ENCODE assay signal across 33 mouse cellular contexts in genomic region chr11:66881291-66881690, GRCm38 (mm10). TPM values are rescaled to one million over a fixed set of nuclear protein-coding genes. Genes with fewer than 3 reads are reported as not detected.
DNase-seq lines count a peak whose midpoint lies in the region; ATAC-seq and TF ChIP-seq lines count a peak whose summit lies in the region.
"Had no signal": no experiment of that assay in that cellular context is flagged by ENCODE, and none has a peak within 500 bp of the region (broad histone marks: within the 10 kb centered on the region; RNA-seq: fewer than 3 reads in every experiment).

No protein-coding gene starts in this region.

- no peak overlapping the region for H3K4me2 ChIP-seq in heart, postnatal 0 days (ENCODE audit: low read depth, low read length)
- H3K4me2 ChIP-seq in CH12.LX (ENCODE audit: insufficient read depth, low read depth, poor library complexity, severe bottlenecking), result no peak overlapping the region
- H3K4me2 ChIP-seq: embryonic facial prominence, embryonic 15.5 days; forebrain, embryonic 12.5 days; heart, embryonic 13.5 days; hindbrain, embryonic 13.5 days; liver, embryonic 13.5 days; lung, embryonic 14.5 days; midbrain, embryonic 15.5 days; neural tube, embryonic 12.5 days had no signal

- TF ChIP-seq POLR2A in CH12.LX (IDR thresholded peaks at IDR 0.05; ENCODE audit: low read depth, low read length), result no peak

- dilution Hi-C loops in CH12.LX (cut with MboI; ENCODE audit: extremely low pct_ligation_motif_present, extremely low pct_unique_long_range_greater_than_20kb, low sequenced_read_pairs), result no loop called here

- no peaks in the 10 kb centered on the region for H3K36me3 ChIP-seq in heart, postnatal 0 days (replicated peaks; ENCODE audit: control insufficient read depth, insufficient read depth, low read length)
- H3K36me3 ChIP-seq in CH12.LX (replicated peaks in 1 of 2; ENCODE audit: control insufficient read depth in 1 of 2, insufficient read depth in 1 of 2, low read length in 1 of 2), result no peaks in the 10 kb centered on the region
- no peaks in the 10 kb centered on the region for H3K36me3 ChIP-seq in embryonic facial prominence, embryonic 10.5 days (replicated peaks)
- H3K36me3 ChIP-seq: embryonic facial prominence, embryonic 15.5 days; forebrain, embryonic 12.5 days; heart, embryonic 13.5 days; hindbrain, embryonic 13.5 days; liver, embryonic 13.5 days; midbrain, embryonic 10.5 days; midbrain, embryonic 15.5 days; neural tube, embryonic 12.5 days had no signal

- no peak for TF ChIP-seq CTCF in heart, postnatal 0 days (IDR thresholded peaks at IDR 0.05; ENCODE audit: low read depth)
- no peak for TF ChIP-seq CTCF in CH12.LX (conservative IDR thresholded peaks at IDR 0.05 in 1 of 2, IDR thresholded peaks at IDR 0.05 in 1 of 2; ENCODE audit: low read depth in 2 of 2, low read length in 2 of 2)

- no peak for ATAC-seq in heart, postnatal 0 days (ENCODE audit: insufficient read depth, low read depth)
- ATAC-seq: activated CD4-positive, CD25-positive, alpha-beta regulatory T cell, adult 4 months; forebrain, postnatal 0 days; intestine, embryonic 16.5 days had no signal

- intact Hi-C loops in heart, postnatal 25 days (cut with DNase I), result no loop called here

- no peaks in the 10 kb centered on the region for H3K9me3 ChIP-seq in heart, postnatal 0 days (replicated peaks; ENCODE audit: control insufficient read depth, low read length)
- H3K9me3 ChIP-seq in CH12.LX (replicated peaks; ENCODE audit: low read length), result no peaks in the 10 kb centered on the region
- H3K9me3 ChIP-seq in embryonic facial prominence, embryonic 10.5 days, result no peaks in the 10 kb centered on the region
- H3K9me3 ChIP-seq: embryonic facial prominence, embryonic 15.5 days; forebrain, embryonic 12.5 days; heart, embryonic 13.5 days; hindbrain, embryonic 13.5 days; liver, embryonic 13.5 days; midbrain, embryonic 10.5 days; midbrain, embryonic 15.5 days; neural tube, embryonic 12.5 days had no signal

- no peaks in the 10 kb centered on the region for H3K79me2 ChIP-seq in CH12.LX (replicated peaks; ENCODE audit: control insufficient read depth, extremely low read depth, insufficient read depth, poor library complexity, severe bottlenecking)

- 63% methylated on average over 2 of the region's 2 CpGs for WGBS in heart, postnatal 0 days
- 85% methylated on average over 2 of the region's 2 CpGs for WGBS in embryonic facial prominence, embryonic 10.5 days

- DNase-seq in heart, postnatal 0 days (ENCODE audit: low spot score), result peak; percentile 18
- no peak for DNase-seq in heart, postnatal 25 days (ENCODE audit: low spot score)
- peak; percentile 52 for DNase-seq in CH12.LX (ENCODE audit: extremely low read depth)
- peak; percentile 20 to 51 for DNase-seq in lung, adult 18-20 months
- DNase-seq in lung, postnatal 25 days (ENCODE audit: low spot score), result peak; percentile 44
- DNase-seq in layer of hippocampus, adult 9-10 months (ENCODE audit: low spot score), result no peak
- DNase-seq in embryonic facial prominence, embryonic 10.5 days (ENCODE audit: low spot score), result no peak
- DNase-seq: adrenal gland, postnatal 25 days; B cell, adult 2 months; cerebellum, adult 18-20 months; cerebellum, postnatal 10 days; forebrain, postnatal 0 days; gastrocnemius, postnatal 10 days; kidney, adult 8-10 months; liver, embryonic 13.5 days; lung, embryonic 14.5 days; right cerebral cortex, postnatal 4 days; thymus, adult 18-20 months; thymus, postnatal 25 days had no signal

- no peak overlapping the region for H3K4me3 ChIP-seq in heart, postnatal 0 days (ENCODE audit: low read depth, low read length)
- no peak overlapping the region for H3K4me3 ChIP-seq in CH12.LX (replicated peaks in 1 of 3; ENCODE audit: low read depth in 2 of 3, low read length in 2 of 3, poor library complexity in 1 of 3)
- H3K4me3 ChIP-seq in embryonic facial prominence, embryonic 10.5 days, result no peak overlapping the region
- H3K4me3 ChIP-seq: embryonic facial prominence, embryonic 15.5 days; forebrain, embryonic 12.5 days; heart, embryonic 13.5 days; hindbrain, embryonic 13.5 days; liver, embryonic 13.5 days; midbrain, embryonic 10.5 days; midbrain, embryonic 15.5 days; myocyte; neural tube, embryonic 12.5 days had no signal

- H3K9ac ChIP-seq in heart, postnatal 0 days (replicated peaks; ENCODE audit: low read depth, low read length), result no peak overlapping the region
- no peak overlapping the region for H3K9ac ChIP-seq in CH12.LX (ENCODE audit: insufficient read depth, low read depth)
- H3K9ac ChIP-seq: embryonic facial prominence, embryonic 15.5 days; forebrain, embryonic 12.5 days; forebrain, postnatal 0 days; heart, embryonic 13.5 days; hindbrain, embryonic 13.5 days; liver, embryonic 13.5 days; lung, embryonic 14.5 days; midbrain, embryonic 15.5 days; neural tube, embryonic 12.5 days had no signal

- TF ChIP-seq RAD21 in CH12.LX (IDR thresholded peaks at IDR 0.05; ENCODE audit: low read depth, low read length), result no peak

- in situ Hi-C loops in CH12.LX (cut with MboI; ENCODE audit: low pct_ligation_motif_present, low pct_unique_long_range_greater_than_20kb, low sequenced_read_pairs), result loop anchor here (10.0 to 25.0 kb wide), 3 partner anchors 206 to 744 kb away; no protein-coding TSS in a partner anchor

- H3K27ac ChIP-seq in heart, postnatal 0 days (ENCODE audit: low read depth), result no peak overlapping the region
- no peak overlapping the region for H3K27ac ChIP-seq in CH12.LX (ENCODE audit: insufficient read depth, low read depth)
- no peak overlapping the region for H3K27ac ChIP-seq in embryonic facial prominence, embryonic 10.5 days (replicated peaks)
- H3K27ac ChIP-seq: forebrain, embryonic 12.5 days; hindbrain, embryonic 13.5 days; kidney, postnatal 0 days; liver, embryonic 13.5 days; midbrain, embryonic 10.5 days; neural tube, embryonic 12.5 days; stomach, postnatal 0 days had no signal

- no peaks in the 10 kb centered on the region for H3K27me3 ChIP-seq in heart, postnatal 0 days (ENCODE audit: control insufficient read depth, insufficient read depth, low read length)
- no peaks in the 10 kb centered on the region for H3K27me3 ChIP-seq in CH12.LX (replicated peaks)
- no peaks in the 10 kb centered on the region for H3K27me3 ChIP-seq in embryonic facial prominence, embryonic 10.5 days (replicated peaks; ENCODE audit: low read depth, poor library complexity, severe bottlenecking)
- H3K27me3 ChIP-seq: embryonic facial prominence, embryonic 15.5 days; forebrain, embryonic 12.5 days; heart, embryonic 13.5 days; hindbrain, embryonic 13.5 days; liver, embryonic 13.5 days; midbrain, embryonic 15.5 days; neural tube, embryonic 12.5 days had no signal

- no peak for TF ChIP-seq EP300 in heart, postnatal 0 days (IDR thresholded peaks at IDR 0.05; ENCODE audit: low read depth)
- peak; percentile 48 for TF ChIP-seq EP300 in CH12.LX (IDR thresholded peaks at IDR 0.05; ENCODE audit: low read length)

- no peaks in the 10 kb centered on the region for H3K4me1 ChIP-seq in heart, postnatal 0 days (ENCODE audit: control insufficient read depth, insufficient read depth)
- peaks cover 2 to 30% of the 10 kb centered on the region in 2 experiments; a peak in 3 of 4 replicates for H3K4me1 ChIP-seq in CH12.LX (ENCODE audit: control insufficient read depth in 1 of 2, insufficient read depth in 2 of 2)
- H3K4me1 ChIP-seq in embryonic facial prominence, embryonic 10.5 days, result 0 out of 2 replicates have a peak, but pooled peaks cover 3% of the 10 kb centered on the region
- H3K4me1 ChIP-seq: forebrain, embryonic 12.5 days; heart, embryonic 13.5 days; liver, embryonic 13.5 days; midbrain, embryonic 10.5 days; midbrain, embryonic 15.5 days; neural tube, embryonic 12.5 days had no signal

TF ChIP-seq in CH12.LX, 34 proteins besides CTCF, POLR2A, EP300 and RAD21:
- 0 out of 2 replicates have a peak, but pooled peaks have one; percentile 37 for TF ChIP-seq MAX (IDR thresholded peaks at IDR 0.05; ENCODE audit: low read length)
- TF ChIP-seq PAX5 (IDR thresholded peaks at IDR 0.05; ENCODE audit: low read length), result no peak
- TF ChIP-seq NELFE (IDR thresholded peaks at IDR 0.05; ENCODE audit: low read depth, low read length), result no peak
- no peak for TF ChIP-seq MAFK (IDR thresholded peaks at IDR 0.05; ENCODE audit: insufficient replicate concordance, low read length)
- TF ChIP-seq KAT2A (IDR thresholded peaks at IDR 0.05; ENCODE audit: insufficient replicate concordance, low read length), result no peak
- TF ChIP-seq ELF1 (IDR thresholded peaks at IDR 0.05; ENCODE audit: low read depth, low read length), result no peak

RNA-seq across cellular contexts. Expression of gene Pirt, which starts 30.5 kb away (rescaled TPM):
- total RNA-seq in heart, postnatal 0 days (2014; rRNA removed; ENCODE audit: low replicate concordance), result 18.7 and 24.5 TPM in 2 replicates
- 10.5 and 15.0 TPM in 2 replicates for polyA plus RNA-seq in heart, postnatal 0 days (2015; fragmentation: Nextera tagmentation; extraction: Ambion mirVana)
- 10 to 100 TPM in 1 of 2 experiments, 1 to 10 TPM in 1; 9.1 to 11.5 TPM for total RNA-seq in heart, postnatal 25 days (2021)
- total RNA-seq in CH12.LX (2012; rRNA removed) (not detected in 2 replicates), CH12.LX (2014; rRNA removed) (not detected in 2 replicates)
- not detected in 2 replicates for polyA plus RNA-seq in CH12.LX (2012; ENCODE audit: insufficient read length, low read depth)
- polyA plus RNA-seq in embryonic facial prominence, embryonic 10.5 days (2016; fragmentation: Nextera tagmentation; extraction: Ambion mirVana), result 0.40 and 2.2 TPM in 2 replicates
- total RNA-seq: megakaryocyte progenitor cell, adult 5-6 weeks had no signal
- polyA plus RNA-seq: activated CD4-positive, CD25-positive, alpha-beta regulatory T cell, adult 4 months; liver, embryonic 13.5 days; myocyte; spleen, adult 2 months had no signal

Comparison
In these comparisons a context has a peak if more than half of its experiments do, and no peak if none do; other contexts are left out.
1. DNase-seq: peak in heart, postnatal 0 days (single experiment), CH12.LX (single experiment), lung, adult 18-20 months (2 of 2) and lung, postnatal 25 days (single experiment); none in heart, postnatal 25 days (single experiment), layer of hippocampus, adult 9-10 months (single experiment) and embryonic facial prominence, embryonic 10.5 days (single experiment).
2. RNA of gene Pirt, which starts 30.5 kb away (total RNA-seq): 18.7 to 24.5 TPM in heart, postnatal 0 days and 9.1 to 11.5 TPM in heart, postnatal 25 days; not detected in CH12.LX; every median in the first group is over 10 times any median in the second.